Mouse (Mus musculus) left cerebral cortex, adult 11 months (tissue): ENCODE measurements around the gene Susd1.
A peak's percentile ranks its signal among the peaks of the same experiment; 100 is the strongest.

Experiments
- DNase-seq: peaks from one replicate; pipeline ENCODE4 v3.0.0; 2022; ENCODE audit warnings: low spot score

Gene Susd1

GRCm38 (mm10) chr4:59340714-59341113 is 97.7 kb downstream of the Susd1 start:
- DNase-seq: peak; percentile 61

GRCm38 (mm10) chr4:59340046-59340445 is 98.4 kb downstream of the Susd1 start:
- no peak for DNase-seq

DNA sequence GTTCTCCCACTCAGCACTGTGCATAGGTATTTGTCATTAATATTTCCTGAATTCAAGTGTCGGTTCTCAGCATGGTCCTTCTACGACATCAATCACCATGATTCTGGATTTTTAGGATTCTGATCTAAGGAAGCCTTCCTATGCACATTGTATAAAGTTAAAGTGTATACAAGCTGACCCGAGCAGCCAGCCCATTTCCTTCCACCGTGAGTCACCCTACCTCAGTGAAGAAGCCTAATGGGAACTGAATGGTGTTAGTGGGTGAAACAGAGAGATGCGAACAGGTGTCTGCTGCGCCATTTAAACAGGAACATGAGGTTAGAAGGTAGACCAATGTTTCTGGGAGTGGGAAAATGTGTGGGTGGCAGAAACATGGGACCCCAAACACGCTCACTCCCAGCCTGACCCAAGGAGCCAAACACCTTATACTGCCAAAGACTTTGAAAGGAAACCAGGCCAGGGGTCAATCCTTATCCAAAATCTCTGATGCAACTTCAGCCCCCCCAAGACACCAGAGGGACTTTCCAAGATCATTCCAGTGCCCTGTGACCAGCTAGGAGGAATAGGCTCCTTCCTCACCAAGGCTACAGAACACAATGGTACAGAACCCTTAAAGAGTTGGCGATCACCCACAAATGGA is 99.4 kb downstream of the Susd1 start:
- no peak for DNase-seq

GRCm38 (mm10) chr4:59337533-59337885 is 100.9 kb downstream of the Susd1 start:
- DNase-seq: no peak

GRCm38 (mm10) chr4:59336846-59337532 is 101.4 kb downstream of the Susd1 start:
- no peak for DNase-seq

DNA sequence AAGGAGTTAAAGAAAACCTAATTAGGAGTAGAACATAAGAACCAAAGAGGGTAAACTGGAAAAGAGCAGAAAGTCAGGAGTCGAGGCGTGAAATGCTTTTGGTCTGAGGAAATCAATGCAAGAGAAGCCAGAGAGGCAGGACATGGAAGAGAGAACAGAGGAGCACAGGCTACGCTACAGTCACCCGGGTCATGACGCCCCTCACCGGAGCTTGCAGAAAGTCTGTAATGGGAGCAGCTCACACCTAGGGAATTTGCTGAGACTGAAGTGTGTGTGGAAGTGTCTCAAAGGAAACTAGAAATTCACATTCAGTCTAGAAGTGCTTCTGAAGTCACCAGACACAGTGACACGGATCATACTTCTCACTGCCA is 102.0 kb downstream of the Susd1 start:
- DNase-seq: no peak

- no peak for DNase-seq
Measured at GRCm38 (mm10) chr4:59335616-59336438, 102.6 kb downstream of the Susd1 start.

DNA sequence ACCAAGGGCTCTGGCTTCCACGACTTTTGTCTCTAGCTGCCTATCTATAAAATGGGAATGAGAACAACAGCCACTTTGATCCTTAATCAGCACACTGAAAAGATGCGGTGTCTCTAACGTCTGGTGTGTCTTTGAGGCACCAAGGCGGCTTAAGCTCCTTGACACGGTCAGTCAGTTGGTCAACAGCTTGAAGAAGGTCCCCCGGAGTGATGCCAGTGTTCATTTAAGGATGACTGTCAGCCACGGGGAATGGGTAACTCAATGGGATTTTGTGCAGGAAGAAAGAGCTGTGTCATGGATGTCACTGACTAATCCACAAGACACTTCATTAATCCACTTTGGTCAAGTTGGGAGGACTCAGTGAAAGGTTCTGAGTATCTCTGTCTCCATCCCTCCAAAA is 103.3 kb downstream of the Susd1 start:
- no peak for DNase-seq

- no peak for DNase-seq
Measured at GRCm38 (mm10) chr4:59334236-59334635, 104.2 kb downstream of the Susd1 start.

DNA sequence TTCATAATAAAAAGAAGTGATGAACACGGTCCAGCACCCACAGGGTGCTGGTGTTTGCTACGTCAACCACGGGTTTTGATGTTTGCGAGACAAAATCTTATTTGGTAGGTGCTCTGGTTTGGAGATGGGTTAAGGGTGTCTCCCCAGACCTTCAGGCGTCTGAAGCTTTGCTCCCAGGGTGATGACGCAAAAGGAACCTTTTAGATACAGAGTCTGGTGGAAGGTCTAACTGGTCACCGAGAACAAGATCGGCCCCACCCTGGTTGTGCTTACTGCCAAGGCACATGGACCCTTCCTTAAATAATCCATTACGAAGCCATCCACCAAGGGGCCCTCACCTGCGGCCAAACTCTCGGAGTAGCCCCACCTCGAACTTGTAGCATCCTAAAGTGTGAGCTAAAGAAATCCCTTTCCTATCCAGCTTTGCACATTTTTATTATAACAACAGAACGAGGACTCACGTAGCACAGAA is 105.0 kb downstream of the Susd1 start:
- no peak for DNase-seq

DNA sequence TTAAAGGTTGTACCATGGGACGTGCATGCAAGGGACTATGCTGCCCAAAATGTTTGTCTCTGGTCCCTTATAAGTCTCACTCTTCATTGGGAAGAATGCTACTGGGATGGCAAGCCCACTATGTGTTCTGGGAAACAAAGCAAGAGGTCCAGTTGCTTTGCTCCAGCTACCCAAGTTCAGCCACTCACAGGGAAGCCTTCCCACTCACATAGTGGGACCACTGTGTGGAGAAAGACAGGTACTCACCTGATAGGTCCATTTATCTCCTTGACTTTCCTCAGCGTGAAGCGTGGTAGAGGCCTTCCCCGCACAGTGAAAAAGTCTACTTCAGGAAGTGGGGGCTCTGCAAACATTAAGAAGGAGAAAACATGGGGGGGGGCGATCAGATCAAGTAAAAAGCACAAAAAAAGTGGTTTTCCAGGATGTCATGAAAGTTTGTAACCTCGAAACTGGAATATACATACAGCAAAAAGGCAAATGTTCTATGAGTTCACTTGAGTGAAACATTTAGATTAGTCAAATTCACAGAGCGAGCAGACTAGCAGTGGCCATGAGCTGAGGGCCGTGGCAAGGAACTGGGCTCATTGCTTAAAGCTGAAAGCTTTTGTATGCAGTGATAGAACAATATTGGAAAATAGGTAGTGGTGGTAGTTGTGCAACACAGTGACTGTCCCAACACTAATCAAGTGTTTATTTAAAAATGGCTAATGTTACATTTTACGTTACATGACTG is 105.6 kb downstream of the Susd1 start:
- DNase-seq: no peak

GRCm38 (mm10) chr4:59332089-59332488 is 106.3 kb downstream of the Susd1 start:
- DNase-seq: no peak

DNA sequence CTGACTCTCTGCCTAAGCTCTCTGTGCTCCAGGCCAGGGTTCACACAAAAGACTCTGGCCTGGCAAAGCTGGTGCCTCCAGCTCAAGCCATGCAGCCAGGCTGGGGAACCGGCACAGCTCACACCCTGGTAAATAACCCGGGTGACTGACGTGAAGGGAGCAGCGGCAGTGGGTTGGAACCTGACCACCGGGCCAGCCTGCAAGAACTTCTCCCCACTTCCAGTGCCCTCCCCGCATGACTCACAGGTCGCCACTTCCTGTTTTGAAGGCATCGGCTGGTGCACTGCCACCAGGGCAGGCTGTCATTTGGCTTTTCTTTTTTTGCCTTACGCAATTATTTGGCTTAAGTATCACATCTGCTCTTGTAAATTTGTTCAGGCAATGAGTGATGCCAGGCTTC is 106.8 kb downstream of the Susd1 start:
- DNase-seq: peak; percentile 18

GRCm38 (mm10) chr4:59330961-59331604 is 107.3 kb downstream of the Susd1 start:
- DNase-seq: no peak

- no peak for DNase-seq
Measured at GRCm38 (mm10) chr4:59329461-59330304, 108.8 kb downstream of the Susd1 start.

GRCm38 (mm10) chr4:59328821-59329220 is 109.6 kb downstream of the Susd1 start:
- no peak for DNase-seq

DNA sequence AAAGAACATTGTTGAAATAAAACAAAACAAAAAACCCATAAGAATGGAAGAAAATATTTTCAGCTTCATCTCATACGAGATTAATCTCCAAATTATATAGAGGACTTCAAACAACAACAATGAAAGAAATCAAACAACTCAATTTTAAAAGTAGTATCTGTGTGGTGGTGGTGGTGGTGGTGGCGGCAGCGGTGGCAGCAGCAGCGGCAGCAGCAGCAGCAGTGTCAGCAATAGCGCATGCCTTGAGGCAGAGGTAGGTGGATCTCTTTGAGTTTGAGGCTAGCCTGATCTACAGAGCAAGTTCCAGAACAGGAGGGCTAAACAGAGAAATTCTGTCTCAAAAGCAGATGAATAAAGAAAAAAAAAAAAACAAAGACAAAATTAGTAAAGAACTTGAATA is 110.4 kb downstream of the Susd1 start:
- DNase-seq: no peak

- no peak for DNase-seq
Measured at GRCm38 (mm10) chr4:59326031-59326760, 112.2 kb downstream of the Susd1 start.

- no peak for DNase-seq
Measured at GRCm38 (mm10) chr4:59324317-59324716, 114.1 kb downstream of the Susd1 start.

DNA sequence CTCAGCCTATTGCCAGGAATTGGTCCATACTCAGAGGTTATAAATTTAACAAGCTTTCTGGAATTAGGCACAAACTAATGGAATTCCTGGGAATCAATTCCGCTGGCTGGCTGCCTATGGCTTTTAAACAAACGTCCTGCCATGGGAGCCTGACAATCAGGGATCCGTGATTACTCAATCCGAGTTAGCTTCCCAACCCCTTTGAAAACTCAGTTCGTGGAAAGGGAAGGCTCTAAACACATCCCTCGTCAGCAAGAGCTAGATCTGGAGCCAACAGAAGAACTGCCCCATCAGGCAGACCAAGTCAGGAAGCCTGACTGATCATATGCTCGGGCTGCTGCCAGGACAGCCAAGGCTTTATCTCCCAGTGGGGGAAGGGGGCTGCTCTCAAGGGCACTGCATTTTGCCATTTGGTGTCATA is 115.2 kb downstream of the Susd1 start:
- DNase-seq: no peak
